Mouse (Mus musculus): ENCODE results near the gene Gm14391.
"Not testable (repeated sequence)": the region's sequence is repeated elsewhere in the genome, so short reads cannot be mapped to it uniquely, and the experiment has no call there.

The Gm14391 gene

GRCm38 (mm10) chr2:175206732-175207131 lies at the start of gene Gm14391:
TSS of gene Gm14391 (minus strand) at chr2:175206917.
- DNase-seq: not testable (repeated sequence)

- DNase-seq: not testable (repeated sequence)
Measured at GRCm38 (mm10) chr2:175179008-175179407, 27.7 kb downstream of the Gm14391 start.

- no peak for DNase-seq
Measured at GRCm38 (mm10) chr2:175176312-175176711, 30.4 kb downstream of the Gm14391 start.

GRCm38 (mm10) chr2:175175401-175176180 lies 31.1 kb downstream of the Gm14391 start, which contains the start of gene Gm14443:
TSS of gene Gm14443 (minus strand) at chr2:175175871.
- not testable (repeated sequence) for DNase-seq

- not testable (repeated sequence) for DNase-seq
Measured at GRCm38 (mm10) chr2:175174058-175174457, 32.7 kb downstream of the Gm14391 start.

- DNase-seq: not testable (repeated sequence)
Measured at GRCm38 (mm10) chr2:175172906-175173595, 33.7 kb downstream of the Gm14391 start.

- DNase-seq: no peak
Measured at GRCm38 (mm10) chr2:175172123-175172522, 34.6 kb downstream of the Gm14391 start.

- not testable (repeated sequence) for DNase-seq
Measured at GRCm38 (mm10) chr2:175166870-175167269, 39.8 kb downstream of the Gm14391 start.

- DNase-seq: not testable (repeated sequence)
Measured at GRCm38 (mm10) chr2:175165110-175165509, 41.6 kb downstream of the Gm14391 start.

- peak in 1 of 2 experiments; percentile 10 for DNase-seq
Measured at GRCm38 (mm10) chr2:175161438-175161837, 45.3 kb downstream of the Gm14391 start.

- DNase-seq: no peak
Measured at GRCm38 (mm10) chr2:175158642-175159041, 48.1 kb downstream of the Gm14391 start.

GRCm38 (mm10) chr2:175156696-175157095 lies 50.0 kb downstream of the Gm14391 start:
- DNase-seq: no peak

- not testable (repeated sequence) for DNase-seq
Measured at GRCm38 (mm10) chr2:175141993-175142295, 64.8 kb downstream of the Gm14391 start, which contains the start of gene Gm14399. TSS of gene Gm14399 (minus strand) at chr2:175142012.

- peak; percentile 25 to 42 for DNase-seq
Measured at GRCm38 (mm10) chr2:175141118-175141992, 65.4 kb downstream of the Gm14391 start.
